Mouse (Mus musculus) ES-E14 (cell line): ENCODE results near the gene Drd1.

Source experiments
- CHD2 ChIP-seq: IDR thresholded peaks from 2 replicates; pipeline ENCODE4 v1.6.1; 2014; ENCODE audit warnings: mild to moderate bottlenecking, low read depth, low read length, inconsistent platforms
- HCFC1 ChIP-seq: IDR thresholded peaks from 2 replicates; pipeline ENCODE4 v1.6.1; 2012; ENCODE audit warnings: low read length, inconsistent platforms, borderline replicate concordance; ENCODE audit not compliant: insufficient read depth
- MAFK ChIP-seq: IDR thresholded peaks from 2 replicates; pipeline ENCODE4 v1.6.1; 2014; ENCODE audit warnings: mild to moderate bottlenecking, low read depth, low read length, inconsistent platforms; ENCODE audit not compliant: insufficient read depth

- TF ChIP-seq CHD2 = no peak
- no peak for TF ChIP-seq MAFK
- no peak for TF ChIP-seq HCFC1
These were observed 15.5 kb upstream of the Drd1 start for GRCm38 (mm10) chr13:54071011-54071410.
